Mouse (Mus musculus) thymus, postnatal 25 days (tissue): ENCODE measurements around the gene Gnat1.

ENCODE experiments used
- DNase-seq: peaks from one replicate; pipeline ENCODE4 v3.0.0; 2022

Gene Gnat1

GRCm38 (mm10) chr9:107624539-107624938, 55.0 kb downstream of the Gnat1 start:
- DNase-seq = peak; percentile 69
